Mouse (Mus musculus): ENCODE data around the gene Dph1. TPM values are rescaled to one million over a fixed set of nuclear protein-coding genes. Genes with fewer than 3 reads are reported as not detected.
A peak's percentile ranks its signal among the peaks of the same experiment; 100 is the strongest.

Dph1 gene
- polyA plus RNA-seq, 1 experiment from 2014 or later = 10.6 TPM

GRCm38 (mm10) chr11:75160954-75161353, 30.1 kb downstream of the Dph1 start:
- H3K4me2 ChIP-seq (ENCODE audit: low read depth, low read length) = no peak overlapping the region
- H3K27me3 ChIP-seq (ENCODE audit: control insufficient read depth, insufficient read depth, low read depth, low read length) = peaks cover 17% of the 10 kb centered on the region
- H3K9me3 ChIP-seq (replicated peaks; ENCODE audit: control insufficient read depth, low read length) = no peaks in the 10 kb centered on the region
- 74% methylated on average over 7 of the region's 7 CpGs for WGBS (ENCODE audit: insufficient replicate concordance)
- no peak overlapping the region for H3K4me3 ChIP-seq (ENCODE audit: low read depth, low read length)
- H3K9ac ChIP-seq (ENCODE audit: low read depth, low read length) = no peak overlapping the region
- ATAC-seq (ENCODE audit: low read depth) = no peak
- H3K4me1 ChIP-seq (ENCODE audit: control insufficient read depth, low read depth, low read length) = peaks cover 6% of the 10 kb centered on the region
- H3K27ac ChIP-seq (ENCODE audit: low read length) = no peak overlapping the region
- no peaks in the 10 kb centered on the region for H3K36me3 ChIP-seq (ENCODE audit: control insufficient read depth, insufficient read depth)

- H3K27me3 ChIP-seq (ENCODE audit: control insufficient read depth, insufficient read depth, low read depth, low read length) = peaks cover 3% of the 10 kb centered on the region
- no peaks in the 10 kb centered on the region for H3K36me3 ChIP-seq (ENCODE audit: control insufficient read depth, insufficient read depth)
- H3K9me3 ChIP-seq (replicated peaks; ENCODE audit: control insufficient read depth, low read length) = no peaks in the 10 kb centered on the region
- no peak overlapping the region for H3K4me3 ChIP-seq (ENCODE audit: low read depth, low read length)
- no peak overlapping the region for H3K27ac ChIP-seq (ENCODE audit: low read length)
- ATAC-seq (ENCODE audit: low read depth) = no peak
- 49% methylated on average over 2 of the region's 2 CpGs for WGBS (ENCODE audit: insufficient replicate concordance)
- no peak overlapping the region for H3K9ac ChIP-seq (ENCODE audit: low read depth, low read length)
- H3K4me2 ChIP-seq (ENCODE audit: low read depth, low read length) = no peak overlapping the region
- no peaks in the 10 kb centered on the region for H3K4me1 ChIP-seq (ENCODE audit: control insufficient read depth, low read depth, low read length)
Measured at GRCm38 (mm10) chr11:75159564-75159963, 31.5 kb downstream of the Dph1 start.

GRCm38 (mm10) chr11:75158432-75158831, 32.6 kb downstream of the Dph1 start:
- no peak overlapping the region for H3K4me2 ChIP-seq (ENCODE audit: low read depth, low read length)
- no peak for ATAC-seq (ENCODE audit: low read depth)
- no peaks in the 10 kb centered on the region for H3K36me3 ChIP-seq (ENCODE audit: control insufficient read depth, insufficient read depth)
- no peak overlapping the region for H3K27ac ChIP-seq (ENCODE audit: low read length)
- no peaks in the 10 kb centered on the region for H3K27me3 ChIP-seq (ENCODE audit: control insufficient read depth, insufficient read depth, low read depth, low read length)
- WGBS (ENCODE audit: insufficient replicate concordance) = 92% methylated on average over 14 of the region's 14 CpGs
- H3K9ac ChIP-seq (ENCODE audit: low read depth, low read length) = no peak overlapping the region
- H3K4me1 ChIP-seq (ENCODE audit: control insufficient read depth, low read depth, low read length) = peaks cover 3% of the 10 kb centered on the region
- no peaks in the 10 kb centered on the region for H3K9me3 ChIP-seq (replicated peaks; ENCODE audit: control insufficient read depth, low read length)
- H3K4me3 ChIP-seq (ENCODE audit: low read depth, low read length) = no peak overlapping the region

- Histone ChIP-seq H3K27me3 (ENCODE audit: control insufficient read depth, insufficient read depth, low read depth, low read length) (no peaks in the 10 kb centered on the region), H3K36me3 (ENCODE audit: control insufficient read depth, insufficient read depth) (no peaks in the 10 kb centered on the region), H3K27ac (ENCODE audit: low read length) (no peak overlapping the region), H3K4me3 (ENCODE audit: low read depth, low read length) (no peak overlapping the region), H3K9ac (ENCODE audit: low read depth, low read length) (no peak overlapping the region), H3K9me3 (replicated peaks; ENCODE audit: control insufficient read depth, low read length) (no peaks in the 10 kb centered on the region), H3K4me1 (ENCODE audit: control insufficient read depth, low read depth, low read length) (peaks cover 4% of the 10 kb centered on the region), H3K4me2 (ENCODE audit: low read depth, low read length) (no peak overlapping the region)
- ATAC-seq (ENCODE audit: low read depth) = no peak
- WGBS (ENCODE audit: insufficient replicate concordance) = 45% methylated on average over 2 of the region's 2 CpGs
Measured at GRCm38 (mm10) chr11:75157901-75158300, 33.1 kb downstream of the Dph1 start.

- Histone ChIP-seq H3K36me3 (ENCODE audit: control insufficient read depth, insufficient read depth) (no peaks in the 10 kb centered on the region), H3K9me3 (replicated peaks; ENCODE audit: control insufficient read depth, low read length) (no peaks in the 10 kb centered on the region), H3K27me3 (ENCODE audit: control insufficient read depth, insufficient read depth, low read depth, low read length) (no peaks in the 10 kb centered on the region), H3K27ac (ENCODE audit: low read length) (no peak overlapping the region), H3K4me2 (ENCODE audit: low read depth, low read length) (no peak overlapping the region), H3K4me3 (ENCODE audit: low read depth, low read length) (no peak overlapping the region), H3K9ac (ENCODE audit: low read depth, low read length) (no peak overlapping the region), H3K4me1 (ENCODE audit: control insufficient read depth, low read depth, low read length) (peaks cover 4% of the 10 kb centered on the region)
- no peak for ATAC-seq (ENCODE audit: low read depth)
- 60% methylated on average over 4 of the region's 4 CpGs for WGBS (ENCODE audit: insufficient replicate concordance)
Measured at GRCm38 (mm10) chr11:75157037-75157436, 34.0 kb downstream of the Dph1 start.

GRCm38 (mm10) chr11:75156416-75156815, 34.6 kb downstream of the Dph1 start:
- Histone ChIP-seq H3K9me3 (replicated peaks; ENCODE audit: control insufficient read depth, low read length) (no peaks in the 10 kb centered on the region), H3K4me3 (ENCODE audit: low read depth, low read length) (no peak overlapping the region), H3K27me3 (ENCODE audit: control insufficient read depth, insufficient read depth, low read depth, low read length) (no peaks in the 10 kb centered on the region), H3K4me1 (ENCODE audit: control insufficient read depth, low read depth, low read length) (peaks cover 4% of the 10 kb centered on the region), H3K9ac (ENCODE audit: low read depth, low read length) (no peak overlapping the region), H3K27ac (ENCODE audit: low read length) (no peak overlapping the region), H3K4me2 (ENCODE audit: low read depth, low read length) (no peak overlapping the region), H3K36me3 (ENCODE audit: control insufficient read depth, insufficient read depth) (no peaks in the 10 kb centered on the region)
- ATAC-seq (ENCODE audit: low read depth) = no peak
- WGBS (ENCODE audit: insufficient replicate concordance) = 66% methylated on average over 5 of the region's 5 CpGs

- H3K9ac ChIP-seq (ENCODE audit: low read depth, low read length) = no peak overlapping the region
- no peaks in the 10 kb centered on the region for H3K36me3 ChIP-seq (ENCODE audit: control insufficient read depth, insufficient read depth)
- no peak overlapping the region for H3K4me3 ChIP-seq (ENCODE audit: low read depth, low read length)
- 53% methylated on average over 6 of the region's 6 CpGs for WGBS (ENCODE audit: insufficient replicate concordance)
- peaks cover 4% of the 10 kb centered on the region for H3K4me1 ChIP-seq (ENCODE audit: control insufficient read depth, low read depth, low read length)
- H3K27me3 ChIP-seq (ENCODE audit: control insufficient read depth, insufficient read depth, low read depth, low read length) = no peaks in the 10 kb centered on the region
- no peak overlapping the region for H3K27ac ChIP-seq (ENCODE audit: low read length)
- no peak overlapping the region for H3K4me2 ChIP-seq (ENCODE audit: low read depth, low read length)
- no peaks in the 10 kb centered on the region for H3K9me3 ChIP-seq (replicated peaks; ENCODE audit: control insufficient read depth, low read length)
- ATAC-seq (ENCODE audit: low read depth) = no peak
Measured at GRCm38 (mm10) chr11:75155985-75156384, 35.1 kb downstream of the Dph1 start.

GRCm38 (mm10) chr11:75154053-75154585, 36.9 kb downstream of the Dph1 start:
- no peak overlapping the region for H3K4me3 ChIP-seq (ENCODE audit: low read depth, low read length)
- no peaks in the 10 kb centered on the region for H3K36me3 ChIP-seq (ENCODE audit: control insufficient read depth, insufficient read depth)
- WGBS (ENCODE audit: insufficient replicate concordance) = 41% methylated on average over 6 of the region's 6 CpGs
- H3K9me3 ChIP-seq (replicated peaks; ENCODE audit: control insufficient read depth, low read length) = no peaks in the 10 kb centered on the region
- ATAC-seq (ENCODE audit: low read depth) = no peak
- H3K27ac ChIP-seq (ENCODE audit: low read length) = no peak overlapping the region
- peaks cover 4% of the 10 kb centered on the region for H3K4me1 ChIP-seq (ENCODE audit: control insufficient read depth, low read depth, low read length)
- no peak overlapping the region for H3K9ac ChIP-seq (ENCODE audit: low read depth, low read length)
- H3K4me2 ChIP-seq (ENCODE audit: low read depth, low read length) = no peak overlapping the region
- H3K27me3 ChIP-seq (ENCODE audit: control insufficient read depth, insufficient read depth, low read depth, low read length) = no peaks in the 10 kb centered on the region

GRCm38 (mm10) chr11:75152603-75153557, 38.2 kb downstream of the Dph1 start:
- Histone ChIP-seq H3K27ac (ENCODE audit: low read length) (peak overlapping the region; percentile 51; the same call in 1 of the 2 replicates), H3K4me3 (ENCODE audit: low read depth, low read length) (no peak overlapping the region), H3K9ac (ENCODE audit: low read depth, low read length) (no peak overlapping the region), H3K36me3 (ENCODE audit: control insufficient read depth, insufficient read depth) (no peaks in the 10 kb centered on the region), H3K9me3 (replicated peaks; ENCODE audit: control insufficient read depth, low read length) (no peaks in the 10 kb centered on the region), H3K4me2 (ENCODE audit: low read depth, low read length) (no peak overlapping the region), H3K4me1 (ENCODE audit: control insufficient read depth, low read depth, low read length) (peaks cover 6% of the 10 kb centered on the region), H3K27me3 (ENCODE audit: control insufficient read depth, insufficient read depth, low read depth, low read length) (no peaks in the 10 kb centered on the region)
- 57% methylated on average over 18 of the region's 18 CpGs for WGBS (ENCODE audit: insufficient replicate concordance)
- peak; percentile 37; the same call in 1 of the 2 replicates for ATAC-seq (ENCODE audit: low read depth)

All from liver, embryonic 16.5 days (tissue).